Mouse (Mus musculus): Measurements from ENCODE around the gene Dgcr2. TPM values are rescaled to one million over a fixed set of nuclear protein-coding genes. Genes with fewer than 3 reads are reported as not detected.

The Dgcr2 gene
- polyA plus RNA-seq (2015; fragmentation: Nextera tagmentation; extraction: Ambion mirVana): 27.3 and 28.6 TPM in 2 replicates

GRCm38 (mm10) chr16:17898462-17898861, at the start of gene Dgcr2, which contains the start of gene Tssk2:
Gene Dgcr2 (minus strand): TSS chr16:17898562.
Gene Tssk2 (plus strand): TSS chr16:17898637.

DNA sequence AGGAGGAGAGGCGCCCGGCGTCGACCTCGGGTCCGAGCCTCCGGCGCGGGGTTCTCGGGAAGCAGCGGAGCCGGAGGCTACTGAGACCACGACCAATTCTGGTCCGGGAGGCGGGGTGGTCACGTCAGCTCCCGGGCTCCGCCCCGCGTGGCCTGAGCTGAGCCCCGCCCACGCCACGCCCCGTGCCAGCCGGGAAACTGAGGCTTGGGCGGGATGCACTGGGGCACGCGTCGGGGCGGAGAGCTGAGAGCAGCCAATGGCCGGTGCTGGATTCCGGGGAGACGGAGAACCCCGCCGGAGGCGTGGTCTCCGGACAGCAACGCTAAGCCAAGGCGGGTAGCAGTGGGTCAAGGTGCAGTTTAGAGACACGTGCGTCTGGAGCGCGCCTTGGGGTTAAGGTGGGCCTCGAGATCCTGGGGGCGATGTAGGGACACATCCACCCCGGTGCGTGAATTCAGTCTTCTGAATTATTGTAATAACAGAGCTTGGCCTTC, 29.8 kb upstream of the Dgcr2 start, which contains the start of gene Slc25a1:
TSS of gene Slc25a1 (minus strand) at position 133 of the 494 bp plus-strand sequence.

DNA sequence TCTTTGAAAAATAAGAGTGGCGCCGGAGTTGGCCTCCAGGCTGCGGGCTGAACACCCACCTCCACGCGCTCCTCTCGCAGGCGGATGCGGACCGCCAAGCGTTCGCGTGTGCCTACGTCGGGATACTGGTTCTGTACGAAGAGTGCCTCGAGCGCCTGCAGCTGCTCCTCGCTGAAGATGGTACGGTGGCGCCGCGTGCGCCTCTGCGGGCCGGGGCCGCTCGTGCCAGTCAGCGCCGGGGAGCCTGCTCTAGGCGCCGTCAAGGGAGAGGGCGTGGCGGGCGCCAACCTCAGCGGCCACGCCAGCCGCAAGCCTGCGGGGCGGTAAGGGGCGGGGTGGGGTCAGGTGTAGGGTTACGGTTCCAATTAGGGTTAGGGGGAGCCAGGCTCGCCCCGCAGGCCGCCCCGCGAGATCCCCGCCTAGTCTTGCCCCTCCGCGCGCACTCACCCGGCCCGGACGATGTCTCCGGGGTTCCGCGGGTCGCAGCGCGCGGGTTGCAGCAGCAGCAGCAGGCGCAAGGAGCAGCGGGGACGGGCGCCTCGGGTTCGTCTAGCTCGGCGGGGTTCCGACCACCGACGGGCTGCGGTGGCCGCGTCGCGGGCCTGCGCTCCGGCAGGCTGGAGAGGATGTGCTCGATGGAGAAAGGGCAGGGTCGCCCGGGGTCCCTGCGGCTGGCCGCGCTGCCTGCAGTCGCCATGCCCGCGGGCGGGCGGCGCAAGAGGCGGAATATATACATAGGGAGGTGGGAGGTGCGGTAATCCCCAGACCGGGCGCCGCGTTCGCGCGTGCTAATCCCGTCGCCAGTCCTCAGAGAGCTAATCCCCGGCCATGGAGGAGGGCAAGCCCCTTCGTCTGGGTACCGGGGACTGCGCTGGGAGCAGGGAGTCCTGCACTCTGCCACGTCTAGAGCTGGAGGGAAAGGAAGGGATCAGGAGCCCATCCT, 16.2 kb upstream of the Dgcr2 start, which contains the start of gene Gsc2:
TSS of gene Gsc2 (minus strand) at position 753 of the 943 bp plus-strand sequence.

DNA sequence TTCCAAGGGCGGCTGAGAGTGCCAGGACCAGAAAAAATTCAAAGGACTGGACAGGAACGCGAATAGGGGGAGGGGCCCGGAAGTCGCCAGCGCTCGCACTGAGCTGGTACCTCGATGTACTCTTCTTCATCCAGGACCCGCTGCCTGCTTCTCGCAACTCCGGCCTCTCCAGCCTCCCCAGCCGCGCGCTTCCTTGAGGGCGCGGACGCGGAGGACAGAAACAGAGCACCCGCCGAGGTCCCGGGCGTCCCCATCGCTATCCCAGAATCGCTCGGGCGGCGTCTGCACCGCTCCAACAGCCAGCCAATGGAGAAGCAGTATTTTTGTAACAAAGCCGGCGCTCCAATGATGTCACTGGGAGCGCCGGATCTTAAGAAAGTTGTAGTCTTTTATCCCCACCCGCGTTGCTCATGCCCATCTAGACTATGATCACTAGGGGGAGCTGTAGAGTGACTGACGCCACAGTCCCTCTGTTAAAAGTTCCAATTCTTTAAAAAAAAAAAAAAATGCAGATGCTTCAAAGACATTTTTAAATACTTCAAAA, 12.8 kb upstream of the Dgcr2 start, which contains the start of gene Ess2:
TSS of gene Ess2 (minus strand) at position 297 of the 544 bp plus-strand sequence.

GRCm38 (mm10) chr16:17893923-17894322, 4.4 kb downstream of the Dgcr2 start, which contains the start of gene Tssk1:
Gene Tssk1 (plus strand): TSS chr16:17894223.

GRCm38 (mm10) chr16:17891567-17891959, 6.8 kb downstream of the Dgcr2 start, which contains the start of gene Gm20518:
Gene Gm20518 (minus strand): TSS chr16:17891671.

DNA sequence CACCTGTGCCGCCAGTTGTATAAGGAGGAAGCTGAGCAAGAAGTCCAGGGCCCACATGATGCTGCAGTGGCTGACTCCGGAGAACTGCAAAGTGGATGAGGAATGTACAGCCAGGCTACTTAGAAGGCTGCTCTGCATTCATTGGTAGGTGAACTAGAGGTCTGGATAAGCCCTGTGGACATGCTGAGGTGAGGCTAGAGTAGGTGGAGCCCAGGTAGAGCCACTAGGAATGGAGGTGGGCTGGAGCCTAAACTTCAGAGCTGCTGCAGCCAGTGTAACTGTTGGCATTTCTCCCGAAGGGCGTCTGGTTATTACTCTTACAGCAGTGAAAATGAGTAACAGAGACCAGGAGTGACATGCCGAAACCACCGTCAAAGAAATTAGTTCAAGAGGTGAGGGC, 60.3 kb downstream of the Dgcr2 start, which contains the start of gene Car15:
TSS of gene Car15 (minus strand) at position 314 of the 400 bp plus-strand sequence.

DNA sequence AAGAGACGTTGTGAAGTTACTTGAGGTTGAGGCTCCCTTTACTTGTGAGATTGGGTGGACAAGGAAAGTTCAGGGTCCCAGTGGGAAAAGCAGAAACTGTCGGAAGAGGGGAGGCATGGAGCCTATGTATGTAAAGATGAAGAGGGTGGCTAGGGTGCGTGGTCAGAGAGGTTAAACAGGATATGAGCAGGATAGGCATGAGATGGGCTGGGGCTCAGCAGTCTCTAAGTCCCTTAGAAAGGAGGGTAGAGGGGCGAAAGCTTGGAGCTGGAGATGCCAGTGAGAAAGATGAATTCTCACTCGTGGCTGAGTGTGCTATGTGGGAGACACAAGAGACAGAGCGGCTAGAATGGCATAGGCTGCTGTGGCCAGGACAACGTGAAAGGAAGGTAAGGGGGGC, 65.5 kb downstream of the Dgcr2 start, which contains the start of gene B830017H08Rik:
TSS of gene B830017H08Rik (plus strand) at position 301 of the 400 bp plus-strand sequence.

DNA sequence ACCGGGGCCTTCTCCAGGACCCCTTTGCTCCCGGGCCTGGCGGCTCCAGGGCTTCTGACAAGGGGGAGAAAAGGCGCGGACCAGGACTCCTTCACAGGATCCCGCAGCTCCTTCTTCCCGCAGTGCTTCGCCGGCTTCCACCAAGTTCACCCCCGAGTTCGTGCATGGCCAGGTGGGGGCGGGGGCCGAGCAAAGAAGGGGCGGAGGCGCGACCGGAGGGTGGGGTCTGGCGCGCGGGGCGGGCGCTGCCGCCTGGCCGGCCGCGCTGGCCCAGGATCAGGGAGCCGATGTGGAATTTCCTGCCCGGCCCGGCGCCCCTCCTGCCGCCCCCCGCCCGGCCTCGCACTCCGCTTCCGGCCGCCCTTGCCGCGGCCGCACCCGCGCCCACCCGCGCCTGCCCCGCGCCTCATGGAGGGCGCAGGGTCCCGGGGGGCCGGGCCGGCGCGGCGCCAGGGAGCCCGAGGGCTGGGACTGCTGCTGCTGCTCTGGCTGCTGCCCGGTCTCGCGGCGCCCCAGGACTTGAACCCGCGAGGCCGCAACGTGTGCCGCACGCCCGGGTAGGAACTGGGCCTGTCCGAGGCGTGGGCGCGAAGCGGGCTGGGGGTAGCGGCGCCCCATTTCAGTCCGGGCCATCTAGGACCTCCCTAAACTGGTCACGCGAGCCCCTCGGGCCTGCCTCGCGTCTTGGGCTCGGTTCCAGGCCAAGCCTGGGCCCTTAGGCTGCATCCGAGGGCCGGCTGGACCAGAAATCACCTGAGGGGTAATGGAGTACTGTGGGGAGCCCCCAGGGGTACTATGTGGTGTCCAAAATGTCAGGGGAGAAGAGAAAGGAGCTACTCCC, 101.2 kb downstream of the Dgcr2 start, which contains the start of gene Scarf2:
TSS of gene Scarf2 (plus strand) at position 312 of the 841 bp plus-strand sequence.

Other genes starting within 250 kb of the Dgcr2 start
- gene Med15, start 165.7 kb downstream of the Dgcr2 start, polyA plus RNA-seq (2015; fragmentation: Nextera tagmentation; extraction: Ambion mirVana): 20.2 and 21.1 TPM in 2 replicates
- 40.6 and 43.2 TPM in 2 replicates for gene Klhl22, start 138.9 kb downstream of the Dgcr2 start, polyA plus RNA-seq (2015; fragmentation: Nextera tagmentation; extraction: Ambion mirVana)
- 8.1 and 13.0 TPM in 2 replicates for gene Scarf2, start 101.3 kb downstream of the Dgcr2 start, polyA plus RNA-seq (2015; fragmentation: Nextera tagmentation; extraction: Ambion mirVana)
- gene B830017H08Rik, start 65.4 kb downstream of the Dgcr2 start, polyA plus RNA-seq (2015; fragmentation: Nextera tagmentation; extraction: Ambion mirVana): not detected in 2 replicates
- gene Car15, start 60.2 kb downstream of the Dgcr2 start, polyA plus RNA-seq (2015; fragmentation: Nextera tagmentation; extraction: Ambion mirVana): 0.38 and 0.86 TPM in 2 replicates
- gene Gm20518, start 6.9 kb downstream of the Dgcr2 start, polyA plus RNA-seq (2015; fragmentation: Nextera tagmentation; extraction: Ambion mirVana): 0.12 TPM in 1 of 2 replicates, not detected in the other
- 0.06 TPM in 1 of 2 replicates, not detected in the other for gene Tssk1, start 4.3 kb downstream of the Dgcr2 start, polyA plus RNA-seq (2015; fragmentation: Nextera tagmentation; extraction: Ambion mirVana)
- gene Tssk2, start 75 bp upstream of the Dgcr2 start, polyA plus RNA-seq (2015; fragmentation: Nextera tagmentation; extraction: Ambion mirVana): not detected in 2 replicates
- gene Ess2, start 12.8 kb upstream of the Dgcr2 start, polyA plus RNA-seq (2015; fragmentation: Nextera tagmentation; extraction: Ambion mirVana): 16.1 and 17.6 TPM in 2 replicates
- not detected in 2 replicates for gene Gsc2, start 16.5 kb upstream of the Dgcr2 start, polyA plus RNA-seq (2015; fragmentation: Nextera tagmentation; extraction: Ambion mirVana)
- gene Slc25a1, start 29.7 kb upstream of the Dgcr2 start, polyA plus RNA-seq (2015; fragmentation: Nextera tagmentation; extraction: Ambion mirVana): 12.0 and 57.5 TPM in 2 replicates
- gene Vpreb2, start 81.9 kb upstream of the Dgcr2 start, polyA plus RNA-seq (2015; fragmentation: Nextera tagmentation; extraction: Ambion mirVana): not detected in 2 replicates
- 64.5 and 71.5 TPM in 2 replicates for gene Dgcr6, start 154.3 kb upstream of the Dgcr2 start, polyA plus RNA-seq (2015; fragmentation: Nextera tagmentation; extraction: Ambion mirVana)
- 5.5 and 7.0 TPM in 2 replicates for gene Prodh, start 191.6 kb upstream of the Dgcr2 start, polyA plus RNA-seq (2015; fragmentation: Nextera tagmentation; extraction: Ambion mirVana)
- 0.26 and 0.37 TPM in 2 replicates for gene Rtn4r, start 229.1 kb upstream of the Dgcr2 start, polyA plus RNA-seq (2015; fragmentation: Nextera tagmentation; extraction: Ambion mirVana)

All from skeletal muscle tissue, postnatal 0 days (tissue).